Mouse (Mus musculus): ENCODE data around the gene Adgrl1. TPM values are rescaled to one million over a fixed set of nuclear protein-coding genes. Genes with fewer than 3 reads are reported as not detected.

Adgrl1 gene
- 4.2 TPM for polyA plus RNA-seq (2017; shearing (Covaris generic))

DNA sequence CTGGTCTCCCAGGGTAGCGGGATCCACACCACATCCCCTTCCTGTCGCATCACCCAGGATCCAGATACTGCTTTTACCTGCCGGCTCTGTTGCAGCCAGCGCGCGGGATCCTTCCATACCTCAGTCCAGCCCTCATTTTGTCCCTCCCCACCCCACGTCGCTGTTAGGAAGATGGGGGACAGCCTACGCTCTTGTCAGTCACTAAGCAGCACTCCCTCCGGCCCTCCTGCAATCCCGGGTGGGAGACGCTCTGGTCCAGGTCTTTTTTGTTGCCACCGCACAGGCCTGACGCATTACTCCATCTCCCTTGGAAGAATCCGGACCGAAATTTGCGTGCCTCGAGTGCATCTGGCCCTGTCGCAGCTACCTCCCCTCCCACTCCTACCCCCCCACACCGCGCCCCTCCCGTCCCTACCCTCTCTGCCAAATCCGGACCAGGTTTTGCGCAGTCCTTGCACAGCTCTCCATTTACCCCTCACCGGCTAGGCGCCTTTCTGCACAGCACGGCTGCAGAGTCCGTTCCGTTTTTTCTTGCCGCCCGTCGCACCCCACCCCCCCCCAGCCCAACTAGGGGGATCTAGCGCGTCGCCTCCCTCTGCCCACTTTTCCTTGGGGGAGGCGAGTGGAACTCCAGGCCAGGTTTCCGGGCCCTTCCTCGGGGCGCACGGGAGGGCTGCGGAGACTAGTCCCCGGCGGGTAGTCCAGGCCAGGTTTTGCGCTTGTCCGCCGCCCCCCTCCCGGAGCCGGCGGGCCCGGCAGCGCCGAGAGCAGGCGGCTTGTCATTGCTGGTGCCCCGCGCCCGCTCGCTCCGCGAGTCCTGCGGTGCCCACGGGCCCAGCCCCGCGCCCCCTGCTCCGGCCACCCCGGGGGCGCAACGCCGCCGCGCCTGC, at the start of gene Adgrl1:
Gene Adgrl1 (plus strand): TSS at position 743 of the 890 bp plus-strand sequence.

GRCm38 (mm10) chr8:83955106-83955957, 55.4 kb downstream of the Adgrl1 start, which contains the start of the genes Gm10644 and Asf1b:
Gene Gm10644 (minus strand): TSS chr8:83955205.
Gene Asf1b (plus strand): TSS chr8:83955507.

GRCm38 (mm10) chr8:83972150-83973120, 72.5 kb downstream of the Adgrl1 start, which contains the start of gene Prkaca:
Gene Prkaca (plus strand): TSS chr8:83972993.

Other genes starting within 250 kb of the Adgrl1 start
- gene Gipc1, start 247.4 kb upstream of the Adgrl1 start, polyA plus RNA-seq (2017; shearing (Covaris generic)) = 72.7 TPM
- 0.73 TPM for gene Ptger1, start 233.4 kb upstream of the Adgrl1 start, polyA plus RNA-seq (2017; shearing (Covaris generic))
- 15.5 TPM for gene Pkn1, start 200.9 kb upstream of the Adgrl1 start, polyA plus RNA-seq (2017; shearing (Covaris generic))
- gene Ddx39, start 184.9 kb upstream of the Adgrl1 start, polyA plus RNA-seq (2017; shearing (Covaris generic)) = 223 TPM
- gene Adgre5, start 158.8 kb upstream of the Adgrl1 start, polyA plus RNA-seq (2017; shearing (Covaris generic)) = 601 TPM
- 0.37 TPM for gene Gm10644, start 55.1 kb downstream of the Adgrl1 start, polyA plus RNA-seq (2017; shearing (Covaris generic))
- gene Asf1b, start 55.4 kb downstream of the Adgrl1 start, polyA plus RNA-seq (2017; shearing (Covaris generic)) = 18.7 TPM
- 2.1 TPM for gene Prkaca, start 72.9 kb downstream of the Adgrl1 start, polyA plus RNA-seq (2017; shearing (Covaris generic))
- gene Samd1, start 97.6 kb downstream of the Adgrl1 start, polyA plus RNA-seq (2017; shearing (Covaris generic)) = 2.9 TPM
- gene 1700067K01Rik, start 101.4 kb downstream of the Adgrl1 start, polyA plus RNA-seq (2017; shearing (Covaris generic)) = 0.82 TPM
- 0.38 TPM for gene 2210011C24Rik, start 112.1 kb downstream of the Adgrl1 start, polyA plus RNA-seq (2017; shearing (Covaris generic))
- 4.0 TPM for gene Palm3, start 121.4 kb downstream of the Adgrl1 start, polyA plus RNA-seq (2017; shearing (Covaris generic))
- 415 TPM for gene Il27ra, start 142.5 kb downstream of the Adgrl1 start, polyA plus RNA-seq (2017; shearing (Covaris generic))
- 132 TPM for gene Rln3, start 144.9 kb downstream of the Adgrl1 start, polyA plus RNA-seq (2017; shearing (Covaris generic))
- 0.98 TPM for gene Gm10643, start 165.0 kb downstream of the Adgrl1 start, polyA plus RNA-seq (2017; shearing (Covaris generic))
- gene Rfx1, start 166.7 kb downstream of the Adgrl1 start, polyA plus RNA-seq (2017; shearing (Covaris generic)) = 28.6 TPM
- 30.2 TPM for gene Dcaf15, start 204.7 kb downstream of the Adgrl1 start, polyA plus RNA-seq (2017; shearing (Covaris generic))
- gene Podnl1, start 225.9 kb downstream of the Adgrl1 start, polyA plus RNA-seq (2017; shearing (Covaris generic)) = 9.3 TPM
- 59.6 TPM for gene Cc2d1a, start 247.8 kb downstream of the Adgrl1 start, polyA plus RNA-seq (2017; shearing (Covaris generic))
- gene 4930432K21Rik, start 247.9 kb downstream of the Adgrl1 start, polyA plus RNA-seq (2017; shearing (Covaris generic)) = 3.3 TPM

All from CD4-positive, CD25-positive, alpha-beta regulatory T cell, adult 9 weeks (primary cell).